Comparison of ENCODE assay signal across 22 mouse cellular contexts in genomic region chr3:136651496-136651895, GRCm38 (mm10). TPM values are rescaled to one million over a fixed set of nuclear protein-coding genes. Genes with fewer than 3 reads are reported as not detected.
A peak's percentile ranks its signal among the peaks of the same experiment; 100 is the strongest.
DNase-seq lines count a peak whose midpoint lies in the region; ATAC-seq and TF ChIP-seq lines count a peak whose summit lies in the region.
"Had no signal": no experiment of that assay in that cellular context is flagged by ENCODE, and none has a peak within 500 bp of the region (broad histone marks: within the 10 kb centered on the region; RNA-seq: fewer than 3 reads in every experiment).

No protein-coding gene starts in this region.

- TF ChIP-seq CTCF in brain, embryonic 14.5 days (IDR thresholded peaks at IDR 0.05; ENCODE audit: borderline replicate concordance, extremely low read depth, insufficient read depth, insufficient read length), result no peak
- TF ChIP-seq CTCF in hindbrain, postnatal 0 days (IDR thresholded peaks at IDR 0.05; ENCODE audit: low read depth), result no peak

- no peak for ATAC-seq in hindbrain, postnatal 0 days
- ATAC-seq: forebrain, embryonic 14.5 days had no signal

- H3K9me3 ChIP-seq in hindbrain, postnatal 0 days (ENCODE audit: low read length), result no peaks in the 10 kb centered on the region
- H3K9me3 ChIP-seq: embryonic facial prominence, embryonic 15.5 days; forebrain, embryonic 10.5 days; heart, embryonic 12.5 days; hindbrain, embryonic 10.5 days had no signal

- no peaks in the 10 kb centered on the region; the same call in 1 of the 2 replicates for H3K36me3 ChIP-seq in splenic B cell, adult 2 months (ENCODE audit: control insufficient read depth, insufficient read depth, low read length, poor library complexity, severe bottlenecking)
- no peaks in the 10 kb centered on the region for H3K36me3 ChIP-seq in hindbrain, postnatal 0 days (ENCODE audit: insufficient read depth, low read length)
- H3K36me3 ChIP-seq: embryonic facial prominence, embryonic 15.5 days; forebrain, embryonic 10.5 days; heart, embryonic 12.5 days; hindbrain, embryonic 10.5 days had no signal

- H3K4me1 ChIP-seq in hindbrain, postnatal 0 days (ENCODE audit: insufficient read depth, low read length), result no peaks in the 10 kb centered on the region; the same call in 1 of the 2 replicates
- H3K4me1 ChIP-seq: embryonic facial prominence, embryonic 15.5 days; heart, embryonic 12.5 days had no signal

- DNase-seq in embryo, embryonic 11 days, result peak; percentile 14
- DNase-seq in embryo, embryonic 10 days (ENCODE audit: low spot score), result no peak
- DNase-seq in B cell, adult 2 months, result peak; percentile 29 to 44
- DNase-seq in brain, embryonic 14.5 days (ENCODE audit: low read depth), result peak; percentile 23
- peak; percentile 57 for DNase-seq in splenic B cell, adult 2 months (ENCODE audit: low read depth, low spot score)
- no peak for DNase-seq in hindbrain, postnatal 0 days (ENCODE audit: low spot score)
- DNase-seq in layer of hippocampus, postnatal 36 days, result no peak
- DNase-seq: adrenal gland, adult 8-10 months; adrenal gland, postnatal 36 days; cerebellum, adult 11 months; cerebellum, adult 8-10 months; gastrocnemius, adult 2 months; gastrocnemius, postnatal 25 days had no signal

- H3K4me2 ChIP-seq in hindbrain, postnatal 0 days (ENCODE audit: low read depth, low read length), result no peak overlapping the region
- H3K4me2 ChIP-seq: embryonic facial prominence, embryonic 15.5 days; heart, embryonic 12.5 days; hindbrain, embryonic 14.5 days had no signal

- WGBS in hindbrain, postnatal 0 days, result 14% methylated on average over 6 of the region's 6 CpGs

- no peak for TF ChIP-seq POLR2A in brain, embryonic 14.5 days (IDR thresholded peaks at IDR 0.05; ENCODE audit: borderline replicate concordance, extremely low read depth, insufficient read depth, insufficient read length, poor library complexity, severe bottlenecking)

- no peak overlapping the region for H3K27ac ChIP-seq in hindbrain, postnatal 0 days
- H3K27ac ChIP-seq: embryonic facial prominence, embryonic 15.5 days; forebrain, embryonic 10.5 days; gastrocnemius, adult 2 months; hindbrain, embryonic 10.5 days; hindbrain, embryonic 14.5 days had no signal

- no peaks in the 10 kb centered on the region for H3K27me3 ChIP-seq in splenic B cell, adult 2 months (ENCODE audit: control insufficient read depth, insufficient read depth, low read length, poor library complexity, severe bottlenecking)
- no peaks in the 10 kb centered on the region for H3K27me3 ChIP-seq in hindbrain, postnatal 0 days (ENCODE audit: insufficient read depth, low read length)
- H3K27me3 ChIP-seq: CH12.LX; embryonic facial prominence, embryonic 15.5 days; heart, embryonic 12.5 days; Patski had no signal

- H3K4me3 ChIP-seq in hindbrain, postnatal 0 days (ENCODE audit: low read length), result no peak overlapping the region
- H3K4me3 ChIP-seq: embryonic facial prominence, embryonic 15.5 days; erythroblast, embryonic 14.5 days; forebrain, embryonic 10.5 days; gastrocnemius, adult 2 months; heart, embryonic 12.5 days; hindbrain, embryonic 10.5 days had no signal

- H3K9ac ChIP-seq in hindbrain, postnatal 0 days (replicated peaks; ENCODE audit: low read length), result no peak overlapping the region
- H3K9ac ChIP-seq: embryonic facial prominence, embryonic 15.5 days; heart, embryonic 12.5 days; hindbrain, embryonic 14.5 days had no signal

RNA-seq across cellular contexts. Expression of gene Ppp3ca, which starts 18.4 kb away (rescaled TPM):
- 55.4 and 78.6 TPM in 2 replicates for polyA plus RNA-seq in brain, embryonic 14.5 days (2012; rRNA removed)
- total RNA-seq in hindbrain, postnatal 0 days (2014; rRNA removed), result 137 and 159 TPM in 2 replicates
- 177 and 180 TPM in 2 replicates for polyA plus RNA-seq in hindbrain, postnatal 0 days (2015; fragmentation: Nextera tagmentation; extraction: Ambion mirVana)
- total RNA-seq in layer of hippocampus, postnatal 36 days (2021), result 1,000 to 10,000 TPM; 1,278 to 1,345 TPM

Comparison
In these comparisons a context has a peak if more than half of its experiments do, and no peak if none do; other contexts are left out.
1. DNase-seq: peak in embryo, embryonic 11 days (single experiment), B cell, adult 2 months (2 of 2), brain, embryonic 14.5 days (single experiment) and splenic B cell, adult 2 months (single experiment); none in embryo, embryonic 10 days (single experiment), hindbrain, postnatal 0 days (single experiment) and layer of hippocampus, postnatal 36 days (0 of 2).